Mouse (Mus musculus): ENCODE measurements around the gene Mcrip2. TPM values are rescaled to one million over a fixed set of nuclear protein-coding genes. Genes with fewer than 3 reads are reported as not detected.
A peak's percentile ranks its signal among the peaks of the same experiment; 100 is the strongest.

The Mcrip2 gene
- polyA plus RNA-seq, 1 experiment: 17.3 TPM

DNA sequence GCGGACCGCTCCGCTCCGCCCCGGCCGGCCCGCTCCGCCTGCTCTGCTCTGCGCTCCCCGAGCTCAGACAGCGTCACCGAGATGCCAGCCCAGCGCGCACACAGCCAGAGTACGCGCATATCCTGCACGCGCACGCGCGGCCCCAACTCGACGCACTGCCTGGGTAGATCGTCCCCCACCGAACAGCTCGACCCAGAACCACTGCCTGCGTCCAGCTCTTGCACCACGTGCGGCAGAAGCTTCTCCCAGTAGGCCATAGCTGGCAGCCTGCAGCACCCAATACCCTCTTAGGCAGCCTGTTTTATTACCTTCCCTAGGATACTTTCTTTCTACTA lies 31.5 kb downstream of the Mcrip2 start, which contains the start of gene Rhbdl1:
TSS of gene Rhbdl1 (minus strand) at position 220 of the 335 bp plus-strand sequence.
- H3K4me1 ChIP-seq (ENCODE audit: control insufficient read depth, insufficient read depth, insufficient read length): peaks cover 11% of the 10 kb centered on the region
- H3K27ac ChIP-seq (ENCODE audit: insufficient read depth, low read length): no peak within 1 kb of the TSS
- peaks cover 27% of the 10 kb centered on the region for H3K36me3 ChIP-seq (ENCODE audit: control insufficient read depth, insufficient read depth, low read length)
- TF ChIP-seq CTCF (IDR thresholded peaks at IDR 0.05; ENCODE audit: extremely low read depth, insufficient read depth, insufficient read length, insufficient replicate concordance): no peak
- TF ChIP-seq POLR2A (IDR thresholded peaks at IDR 0.05; ENCODE audit: low read depth, low read length): no peak
- DNase-seq (ENCODE audit: low read depth in 1 of 2, low spot score in 2 of 2): no peak
- H3K27me3 ChIP-seq (ENCODE audit: control insufficient read depth, insufficient read depth, low read length): no peaks in the 10 kb centered on the region
- WGBS: 14% methylated on average over 29 of the region's 29 CpGs
- no peak within 1 kb of the TSS; the same call in 1 of the 2 replicates for H3K4me3 ChIP-seq (ENCODE audit: extremely low read depth, insufficient read depth, insufficient read length)

DNA sequence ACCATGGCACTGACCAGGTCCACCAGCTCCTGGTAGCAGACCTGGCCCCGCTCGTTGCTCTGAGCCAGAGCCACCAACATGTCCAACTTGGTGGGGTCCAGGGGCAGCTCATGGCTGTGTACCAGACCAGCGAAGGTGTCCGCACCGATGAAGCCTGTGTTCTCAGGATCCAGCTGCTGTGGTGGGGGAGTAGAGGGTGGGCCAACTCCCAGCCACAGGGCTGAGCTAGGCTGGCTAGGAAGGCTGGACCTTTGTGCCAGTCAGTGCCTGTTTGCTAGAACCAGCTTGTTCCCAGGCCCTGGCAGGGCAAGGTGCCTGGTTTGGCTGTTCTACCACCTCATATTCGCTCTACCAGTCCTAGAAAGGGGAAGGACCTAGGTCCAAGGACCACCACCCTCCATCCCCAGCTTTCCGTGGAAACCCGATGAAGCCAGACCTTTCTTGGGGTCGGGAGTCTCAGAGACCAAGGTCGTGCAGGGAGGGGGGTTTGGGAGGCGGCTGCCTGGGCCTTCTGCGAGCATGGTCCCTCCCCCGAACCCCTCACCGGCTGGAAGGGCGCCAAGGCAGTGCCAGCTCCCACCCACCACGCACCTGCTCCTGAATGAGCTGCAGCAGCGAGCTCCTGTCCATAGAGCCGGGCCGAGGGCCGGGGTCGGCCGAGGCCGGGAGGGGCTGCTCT lies 32.0 kb downstream of the Mcrip2 start:
- Histone ChIP-seq H3K27me3 (ENCODE audit: control insufficient read depth, insufficient read depth, low read length) (no peaks in the 10 kb centered on the region), H3K4me3 (ENCODE audit: extremely low read depth, insufficient read depth, insufficient read length) (no peak overlapping the region; the same call in 1 of the 2 replicates), H3K36me3 (ENCODE audit: control insufficient read depth, insufficient read depth, low read length) (peaks cover 24% of the 10 kb centered on the region), H3K4me1 (ENCODE audit: control insufficient read depth, insufficient read depth, insufficient read length) (peaks cover 16% of the 10 kb centered on the region), H3K27ac (ENCODE audit: insufficient read depth, low read length) (no peak overlapping the region)
- 29% methylated on average over 23 of the region's 23 CpGs for WGBS
- TF ChIP-seq CTCF (IDR thresholded peaks at IDR 0.05; ENCODE audit: extremely low read depth, insufficient read depth, insufficient read length, insufficient replicate concordance) (no peak), POLR2A (IDR thresholded peaks at IDR 0.05; ENCODE audit: low read depth, low read length) (no peak)
- no peak for DNase-seq (ENCODE audit: low read depth in 1 of 2, low spot score in 2 of 2)

DNA sequence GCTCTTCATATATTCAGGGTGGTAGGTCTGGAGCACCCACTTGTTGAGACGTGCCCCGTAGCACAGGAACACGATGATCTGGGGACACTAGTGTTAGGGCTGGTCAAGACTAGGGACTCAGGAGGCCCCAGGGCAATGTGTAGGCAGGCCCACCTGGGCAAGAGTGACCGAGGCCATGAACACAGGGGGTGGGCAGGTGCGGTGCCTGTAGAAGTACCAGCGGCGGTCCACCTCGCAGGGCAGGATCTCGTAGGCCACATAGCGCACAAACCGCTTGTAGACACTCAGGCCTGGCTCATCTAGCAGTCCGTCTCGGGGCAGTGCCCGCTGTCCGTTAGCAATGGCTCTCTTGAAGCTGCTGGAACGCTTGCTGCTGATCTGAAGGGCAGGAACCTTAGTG lies 32.7 kb downstream of the Mcrip2 start:
- Histone ChIP-seq H3K4me3 (ENCODE audit: extremely low read depth, insufficient read depth, insufficient read length) (no peak overlapping the region), H3K4me1 (ENCODE audit: control insufficient read depth, insufficient read depth, insufficient read length) (peaks cover 17% of the 10 kb centered on the region), H3K36me3 (ENCODE audit: control insufficient read depth, insufficient read depth, low read length) (peaks cover 24% of the 10 kb centered on the region), H3K27me3 (ENCODE audit: control insufficient read depth, insufficient read depth, low read length) (no peaks in the 10 kb centered on the region), H3K27ac (ENCODE audit: insufficient read depth, low read length) (no peak overlapping the region)
- TF ChIP-seq POLR2A (IDR thresholded peaks at IDR 0.05; ENCODE audit: low read depth, low read length) (no peak), CTCF (IDR thresholded peaks at IDR 0.05; ENCODE audit: extremely low read depth, insufficient read depth, insufficient read length, insufficient replicate concordance) (no peak)
- no peak for DNase-seq (ENCODE audit: low read depth in 1 of 2, low spot score in 2 of 2)
- WGBS: 91% methylated on average over 16 of the region's 16 CpGs

DNA sequence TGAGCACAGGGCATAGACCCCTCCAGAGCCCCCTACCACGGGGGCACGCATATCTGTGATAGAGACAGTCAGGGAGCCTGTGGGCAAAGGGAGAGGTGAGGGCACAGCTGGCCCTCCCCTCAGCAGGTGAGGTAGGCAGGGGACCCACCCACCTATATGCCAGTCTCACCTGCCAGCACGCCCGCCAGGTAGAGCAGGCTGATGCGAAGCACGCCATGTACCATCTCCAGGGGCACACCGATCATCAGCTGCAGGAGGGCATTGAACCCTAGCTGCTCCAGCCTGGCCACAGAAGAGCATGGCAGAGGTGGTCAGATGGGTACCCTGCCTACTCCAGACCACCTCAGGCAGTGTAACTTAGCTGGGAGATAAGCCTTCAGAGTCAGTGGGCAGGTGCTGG lies 33.3 kb downstream of the Mcrip2 start:
- WGBS: 92% methylated on average over 7 of the region's 7 CpGs

DNA sequence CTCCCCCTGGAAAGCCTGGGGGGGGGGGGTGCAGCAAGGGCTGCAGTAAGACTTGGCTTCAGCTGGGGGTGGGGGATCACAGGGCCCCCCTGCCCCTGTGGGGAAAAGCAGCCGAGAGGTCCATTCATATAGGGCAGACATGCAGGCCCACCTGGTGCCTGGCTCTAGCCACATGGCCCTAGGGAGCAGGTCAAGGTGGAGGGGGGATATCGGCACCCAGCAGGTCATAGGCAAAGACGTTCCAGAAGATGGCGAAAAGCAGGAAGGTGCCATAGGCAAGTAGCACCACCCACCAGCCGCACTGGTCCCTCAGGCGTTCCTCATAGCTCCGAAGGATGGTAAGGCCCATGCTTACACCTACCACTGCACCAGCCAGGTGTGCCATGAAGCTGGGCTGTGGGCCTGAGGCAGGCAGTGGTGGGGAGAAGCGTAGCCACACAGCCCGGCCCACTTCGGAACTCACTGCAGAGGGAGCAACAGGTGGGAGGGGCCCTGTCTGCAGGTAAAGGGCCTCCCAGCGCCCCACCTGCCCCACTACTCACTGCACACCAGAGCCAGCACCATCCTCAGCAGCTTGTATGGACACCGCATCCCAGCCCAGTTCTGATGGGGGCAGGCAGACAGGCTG lies 33.9 kb downstream of the Mcrip2 start:
- peaks cover 18% of the 10 kb centered on the region for H3K36me3 ChIP-seq (ENCODE audit: control insufficient read depth, insufficient read depth, low read length)
- WGBS: 95% methylated on average over 12 of the region's 12 CpGs
- peaks cover 17% of the 10 kb centered on the region for H3K4me1 ChIP-seq (ENCODE audit: control insufficient read depth, insufficient read depth, insufficient read length)
- TF ChIP-seq POLR2A (IDR thresholded peaks at IDR 0.05; ENCODE audit: low read depth, low read length) (no peak), CTCF (IDR thresholded peaks at IDR 0.05; ENCODE audit: extremely low read depth, insufficient read depth, insufficient read length, insufficient replicate concordance) (no peak)
- H3K27me3 ChIP-seq (ENCODE audit: control insufficient read depth, insufficient read depth, low read length): no peaks in the 10 kb centered on the region
- H3K27ac ChIP-seq (ENCODE audit: insufficient read depth, low read length): no peak overlapping the region
- no peak overlapping the region for H3K4me3 ChIP-seq (ENCODE audit: extremely low read depth, insufficient read depth, insufficient read length)
- no peak for DNase-seq (ENCODE audit: low read depth in 1 of 2, low spot score in 2 of 2)

More for the DNA sequence above, 33.3 kb downstream of the Mcrip2 start:
- Histone ChIP-seq H3K27ac (ENCODE audit: insufficient read depth, low read length) (no peak overlapping the region), H3K4me1 (ENCODE audit: control insufficient read depth, insufficient read depth, insufficient read length) (peaks cover 17% of the 10 kb centered on the region), H3K4me3 (ENCODE audit: extremely low read depth, insufficient read depth, insufficient read length) (no peak overlapping the region), H3K27me3 (ENCODE audit: control insufficient read depth, insufficient read depth, low read length) (no peaks in the 10 kb centered on the region), H3K36me3 (ENCODE audit: control insufficient read depth, insufficient read depth, low read length) (peaks cover 23% of the 10 kb centered on the region)
- TF ChIP-seq CTCF (IDR thresholded peaks at IDR 0.05; ENCODE audit: extremely low read depth, insufficient read depth, insufficient read length, insufficient replicate concordance) (no peak), POLR2A (IDR thresholded peaks at IDR 0.05; ENCODE audit: low read depth, low read length) (no peak)
- DNase-seq (ENCODE audit: low read depth in 1 of 2, low spot score in 2 of 2): no peak

DNA sequence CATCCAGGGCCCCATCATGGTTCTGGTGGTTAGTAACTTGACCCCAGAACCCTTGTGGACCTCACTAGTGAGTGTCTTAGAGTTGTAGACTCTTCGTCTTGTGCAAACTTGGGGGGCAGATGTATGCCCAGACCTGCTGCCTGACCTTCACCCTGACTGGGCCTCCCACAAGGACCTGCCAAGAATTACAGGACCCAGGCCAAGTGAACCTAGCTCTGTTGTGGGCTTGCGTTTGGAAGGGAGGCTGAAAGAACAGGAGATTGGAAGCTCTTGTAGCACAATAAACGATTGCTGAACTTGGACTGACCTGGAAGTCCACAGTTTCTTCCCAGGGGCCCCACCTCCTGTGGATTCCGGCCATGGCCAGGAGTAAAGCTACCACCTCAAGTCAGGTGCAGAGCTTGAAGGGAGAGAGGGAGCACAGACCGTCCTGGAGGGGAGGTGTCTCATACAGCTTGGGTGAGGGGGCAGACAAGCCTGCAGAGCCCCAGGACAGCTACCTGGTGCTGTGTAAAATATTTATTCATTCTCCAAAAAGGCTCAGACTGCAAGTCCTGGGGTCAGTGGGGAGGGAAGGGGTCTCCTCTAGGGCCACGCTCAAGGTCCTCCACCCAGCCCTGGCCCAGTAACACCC lies 34.5 kb downstream of the Mcrip2 start:
- Histone ChIP-seq H3K27ac (ENCODE audit: insufficient read depth, low read length) (peak overlapping the region; percentile 86; the same call in 1 of the 2 replicates), H3K4me1 (ENCODE audit: control insufficient read depth, insufficient read depth, insufficient read length) (peaks cover 24% of the 10 kb centered on the region), H3K36me3 (ENCODE audit: control insufficient read depth, insufficient read depth, low read length) (peaks cover 12% of the 10 kb centered on the region), H3K4me3 (ENCODE audit: extremely low read depth, insufficient read depth, insufficient read length) (peak overlapping the region; percentile 90; the same call in 1 of the 2 replicates), H3K27me3 (ENCODE audit: control insufficient read depth, insufficient read depth, low read length) (no peaks in the 10 kb centered on the region)
- TF ChIP-seq POLR2A (IDR thresholded peaks at IDR 0.05; ENCODE audit: low read depth, low read length) (no peak), CTCF (IDR thresholded peaks at IDR 0.05; ENCODE audit: extremely low read depth, insufficient read depth, insufficient read length, insufficient replicate concordance) (no peak)
- WGBS: 59% methylated on average over 6 of the region's 6 CpGs
- no peak for DNase-seq (ENCODE audit: low read depth in 1 of 2, low spot score in 2 of 2)

All from spleen, adult 2 months (tissue).